Mouse (Mus musculus) testis, postnatal 14 days (tissue): ENCODE measurements around the gene Kdm6a.

Experiments
- DNase-seq: peaks from one replicate; pipeline ENCODE4 v3.0.0; 2021; ENCODE audit warnings: low spot score

Gene Kdm6a

GRCm38 (mm10) chrX:18162192-18162857 is at the start of gene Kdm6a:
Kdm6a (plus strand) TSS chrX:18162575.
- DNase-seq = peak; percentile 98

- DNase-seq = no peak
Measured at GRCm38 (mm10) chrX:18145557-18145956, 16.8 kb upstream of the Kdm6a start, which contains the start of gene Dusp21. Dusp21 (plus strand) TSS chrX:18145857.

- no peak for DNase-seq
Measured at GRCm38 (mm10) chrX:18160734-18161442, 1.5 kb upstream of the Kdm6a start.

- DNase-seq = no peak
Measured at GRCm38 (mm10) chrX:18161796-18162191, 581 bp upstream of the Kdm6a start.

- peak; percentile 53 for DNase-seq
Measured at GRCm38 (mm10) chrX:18162861-18163731, 721 bp downstream of the Kdm6a start.

GRCm38 (mm10) chrX:18163917-18164624 is 1.7 kb downstream of the Kdm6a start:
- peak; percentile 6 for DNase-seq

GRCm38 (mm10) chrX:18165121-18165520 is 2.7 kb downstream of the Kdm6a start:
- DNase-seq = no peak

- DNase-seq = no peak
Measured at GRCm38 (mm10) chrX:18166961-18167360, 4.6 kb downstream of the Kdm6a start.

GRCm38 (mm10) chrX:18168940-18169339 is 6.6 kb downstream of the Kdm6a start:
- DNase-seq = no peak

- DNase-seq = no peak
Measured at GRCm38 (mm10) chrX:18174831-18175230, 12.5 kb downstream of the Kdm6a start.

GRCm38 (mm10) chrX:18177803-18178202 is 15.4 kb downstream of the Kdm6a start:
- no peak for DNase-seq

- no peak for DNase-seq
Measured at GRCm38 (mm10) chrX:18179492-18179891, 17.1 kb downstream of the Kdm6a start.

- DNase-seq = no peak
Measured at GRCm38 (mm10) chrX:18187203-18187602, 24.8 kb downstream of the Kdm6a start.

GRCm38 (mm10) chrX:18188293-18188692 is 25.9 kb downstream of the Kdm6a start:
- no peak for DNase-seq

- DNase-seq = no peak
Measured at GRCm38 (mm10) chrX:18239572-18239971, 77.2 kb downstream of the Kdm6a start.

GRCm38 (mm10) chrX:18250621-18251020 is 88.2 kb downstream of the Kdm6a start:
- DNase-seq = no peak

GRCm38 (mm10) chrX:18254767-18255166 is 92.4 kb downstream of the Kdm6a start:
- DNase-seq = peak; percentile 4

- DNase-seq = no peak
Measured at GRCm38 (mm10) chrX:18258238-18258809, 95.9 kb downstream of the Kdm6a start.

GRCm38 (mm10) chrX:18278561-18278960 is 116.2 kb downstream of the Kdm6a start:
- DNase-seq = no peak

GRCm38 (mm10) chrX:18280134-18280533 is 117.8 kb downstream of the Kdm6a start:
- DNase-seq = no peak
